Mouse (Mus musculus): Measurements from ENCODE around the gene Timp1. TPM values are rescaled to one million over a fixed set of nuclear protein-coding genes. Genes with fewer than 3 reads are reported as not detected.

Gene Timp1
- polyA plus RNA-seq, 1 experiment from 2014 or later: 3.5 TPM

- 0 out of 2 replicates have a peak, but pooled peaks cover 14% of the 10 kb centered on the region for H3K36me3 ChIP-seq (ENCODE audit: control insufficient read depth, insufficient read depth, low read length)
- H3K27me3 ChIP-seq (ENCODE audit: control insufficient read depth, insufficient read depth, low read length): no peaks in the 10 kb centered on the region
- H3K4me2 ChIP-seq (ENCODE audit: low read length): no peak overlapping the region
- DNase-seq (no peak), ATAC-seq (ENCODE audit: low FRiP score, low TSS enrichment) (no peak)
- H3K4me3 ChIP-seq (replicated peaks; ENCODE audit: low read depth, low read length): no peak overlapping the region
- H3K9me3 ChIP-seq (ENCODE audit: control insufficient read depth, low read length): no peaks in the 10 kb centered on the region
- 85% methylated on average over 9 of the region's 9 CpGs for WGBS
- no peak overlapping the region for H3K27ac ChIP-seq (replicated peaks; ENCODE audit: low read depth, low read length)
- no peak overlapping the region for H3K9ac ChIP-seq (replicated peaks; ENCODE audit: low read length)
- H3K4me1 ChIP-seq (ENCODE audit: control insufficient read depth, insufficient read depth, low read length): no peaks in the 10 kb centered on the region
Observed at GRCm38 (mm10) chrX:20863161-20864101, 6.5 kb upstream of the Timp1 start.

- Histone ChIP-seq H3K9me3 (ENCODE audit: control insufficient read depth, low read length) (no peaks in the 10 kb centered on the region), H3K36me3 (ENCODE audit: control insufficient read depth, insufficient read depth, low read length) (0 out of 2 replicates have a peak, but pooled peaks cover 4% of the 10 kb centered on the region), H3K9ac (replicated peaks; ENCODE audit: low read length) (no peak overlapping the region), H3K4me1 (ENCODE audit: control insufficient read depth, insufficient read depth, low read length) (no peaks in the 10 kb centered on the region), H3K4me3 (replicated peaks; ENCODE audit: low read depth, low read length) (no peak overlapping the region), H3K27ac (replicated peaks; ENCODE audit: low read depth, low read length) (no peak overlapping the region), H3K4me2 (ENCODE audit: low read length) (no peak overlapping the region), H3K27me3 (ENCODE audit: control insufficient read depth, insufficient read depth, low read length) (no peaks in the 10 kb centered on the region)
- DNase-seq (no peak), ATAC-seq (ENCODE audit: low FRiP score, low TSS enrichment) (no peak)
- WGBS: 77% methylated on average over 4 of the region's 4 CpGs
Observed at GRCm38 (mm10) chrX:20868091-20868490, 1.9 kb upstream of the Timp1 start.

GRCm38 (mm10) chrX:20869203-20869602 lies 763 bp upstream of the Timp1 start:
- Histone ChIP-seq H3K9me3 (ENCODE audit: control insufficient read depth, low read length) (no peaks in the 10 kb centered on the region), H3K4me2 (ENCODE audit: low read length) (no peak overlapping the region), H3K4me1 (ENCODE audit: control insufficient read depth, insufficient read depth, low read length) (no peaks in the 10 kb centered on the region), H3K27me3 (ENCODE audit: control insufficient read depth, insufficient read depth, low read length) (no peaks in the 10 kb centered on the region), H3K9ac (replicated peaks; ENCODE audit: low read length) (no peak overlapping the region), H3K4me3 (replicated peaks; ENCODE audit: low read depth, low read length) (no peak overlapping the region), H3K36me3 (ENCODE audit: control insufficient read depth, insufficient read depth, low read length) (no peaks in the 10 kb centered on the region), H3K27ac (replicated peaks; ENCODE audit: low read depth, low read length) (no peak overlapping the region)
- 71% methylated on average over 1 of the region's 1 CpGs for whole genome bisulfite sequencing
- DNase-seq (no peak), ATAC-seq (ENCODE audit: low FRiP score, low TSS enrichment) (no peak)

GRCm38 (mm10) chrX:20872928-20873500 lies 3.0 kb downstream of the Timp1 start:
- WGBS: 43% methylated on average over 11 of the region's 11 CpGs
- H3K4me1 ChIP-seq (ENCODE audit: control insufficient read depth, insufficient read depth, low read length): no peaks in the 10 kb centered on the region

GRCm38 (mm10) chrX:20875241-20875640 lies 5.3 kb downstream of the Timp1 start:
- Histone ChIP-seq H3K36me3 (ENCODE audit: control insufficient read depth, insufficient read depth, low read length) (no peaks in the 10 kb centered on the region), H3K4me2 (ENCODE audit: low read length) (no peak overlapping the region), H3K27me3 (ENCODE audit: control insufficient read depth, insufficient read depth, low read length) (no peaks in the 10 kb centered on the region), H3K27ac (replicated peaks; ENCODE audit: low read depth, low read length) (no peak overlapping the region), H3K4me1 (ENCODE audit: control insufficient read depth, insufficient read depth, low read length) (no peaks in the 10 kb centered on the region), H3K9ac (replicated peaks; ENCODE audit: low read length) (no peak overlapping the region), H3K9me3 (ENCODE audit: control insufficient read depth, low read length) (no peaks in the 10 kb centered on the region), H3K4me3 (replicated peaks; ENCODE audit: low read depth, low read length) (no peak overlapping the region)
- DNase-seq (no peak), ATAC-seq (ENCODE audit: low FRiP score, low TSS enrichment) (no peak)
- 22% methylated on average over 3 of the region's 3 CpGs for WGBS

More at GRCm38 (mm10) chrX:20872928-20873500, 3.0 kb downstream of the Timp1 start:
- Histone ChIP-seq H3K4me2 (ENCODE audit: low read length) (no peak overlapping the region), H3K9ac (replicated peaks; ENCODE audit: low read length) (no peak overlapping the region), H3K9me3 (ENCODE audit: control insufficient read depth, low read length) (no peaks in the 10 kb centered on the region), H3K36me3 (ENCODE audit: control insufficient read depth, insufficient read depth, low read length) (no peaks in the 10 kb centered on the region), H3K27ac (replicated peaks; ENCODE audit: low read depth, low read length) (no peak overlapping the region), H3K27me3 (ENCODE audit: control insufficient read depth, insufficient read depth, low read length) (no peaks in the 10 kb centered on the region), H3K4me3 (replicated peaks; ENCODE audit: low read depth, low read length) (no peak overlapping the region)
- ATAC-seq (ENCODE audit: low FRiP score, low TSS enrichment) (no peak), DNase-seq (no peak)

GRCm38 (mm10) chrX:20910074-20910473 lies 40.1 kb downstream of the Timp1 start:
- WGBS: 33% methylated on average over 3 of the region's 3 CpGs
- H3K4me2 ChIP-seq (ENCODE audit: low read length): no peak overlapping the region
- H3K27me3 ChIP-seq (ENCODE audit: control insufficient read depth, insufficient read depth, low read length): no peaks in the 10 kb centered on the region
- no peak for DNase-seq
- no peak overlapping the region for H3K27ac ChIP-seq (replicated peaks; ENCODE audit: low read depth, low read length)
- H3K36me3 ChIP-seq (ENCODE audit: control insufficient read depth, insufficient read depth, low read length): peaks cover 7% of the 10 kb centered on the region; the same call in 1 of the 2 replicates
- ATAC-seq (ENCODE audit: low FRiP score, low TSS enrichment): no peak
- no peaks in the 10 kb centered on the region for H3K9me3 ChIP-seq (ENCODE audit: control insufficient read depth, low read length)
- H3K4me1 ChIP-seq (ENCODE audit: control insufficient read depth, insufficient read depth, low read length): no peaks in the 10 kb centered on the region
- H3K9ac ChIP-seq (replicated peaks; ENCODE audit: low read length): no peak overlapping the region
- H3K4me3 ChIP-seq (replicated peaks; ENCODE audit: low read depth, low read length): no peak overlapping the region

- no peaks in the 10 kb centered on the region for H3K9me3 ChIP-seq (ENCODE audit: control insufficient read depth, low read length)
- no peak overlapping the region for H3K9ac ChIP-seq (replicated peaks; ENCODE audit: low read length)
- no peak overlapping the region for H3K4me2 ChIP-seq (ENCODE audit: low read length)
- H3K4me3 ChIP-seq (replicated peaks; ENCODE audit: low read depth, low read length): no peak overlapping the region
- ATAC-seq (ENCODE audit: low FRiP score, low TSS enrichment): no peak
- 88% methylated on average over 6 of the region's 6 CpGs for WGBS
- no peaks in the 10 kb centered on the region for H3K4me1 ChIP-seq (ENCODE audit: control insufficient read depth, insufficient read depth, low read length)
- no peaks in the 10 kb centered on the region for H3K36me3 ChIP-seq (ENCODE audit: control insufficient read depth, insufficient read depth, low read length)
- H3K27ac ChIP-seq (replicated peaks; ENCODE audit: low read depth, low read length): no peak overlapping the region
- no peaks in the 10 kb centered on the region for H3K27me3 ChIP-seq (ENCODE audit: control insufficient read depth, insufficient read depth, low read length)
- DNase-seq: no peak
Observed at GRCm38 (mm10) chrX:20913726-20914125, 43.8 kb downstream of the Timp1 start.

GRCm38 (mm10) chrX:20915075-20915474 lies 45.1 kb downstream of the Timp1 start:
- Histone ChIP-seq H3K4me3 (replicated peaks; ENCODE audit: low read depth, low read length) (no peak overlapping the region), H3K36me3 (ENCODE audit: control insufficient read depth, insufficient read depth, low read length) (no peaks in the 10 kb centered on the region), H3K4me2 (ENCODE audit: low read length) (no peak overlapping the region), H3K27ac (replicated peaks; ENCODE audit: low read depth, low read length) (no peak overlapping the region), H3K9me3 (ENCODE audit: control insufficient read depth, low read length) (no peaks in the 10 kb centered on the region), H3K27me3 (ENCODE audit: control insufficient read depth, insufficient read depth, low read length) (no peaks in the 10 kb centered on the region), H3K9ac (replicated peaks; ENCODE audit: low read length) (no peak overlapping the region), H3K4me1 (ENCODE audit: control insufficient read depth, insufficient read depth, low read length) (no peaks in the 10 kb centered on the region)
- DNase-seq (no peak), ATAC-seq (ENCODE audit: low FRiP score, low TSS enrichment) (no peak)
